Mouse (Mus musculus) E14TG2a.4 (cell line): Measurements from ENCODE around the gene Spsb1.

Experiments
- H3K27me3 ChIP-seq: 2 replicates; pipeline ENCODE4 v1.6.1; 2014; ENCODE audit warnings: low read length, control low read depth; ENCODE audit not compliant: insufficient read depth
- H3K36me3 ChIP-seq: 2 replicates; pipeline ENCODE4 v1.6.1; 2014; ENCODE audit warnings: low read length, control low read depth; ENCODE audit not compliant: insufficient read depth
- H3K4me1 ChIP-seq: replicated peaks from 2 replicates; pipeline ENCODE4 v1.6.1; 2014; ENCODE audit warnings: low read depth, low read length, control low read depth
- H3K4me3 ChIP-seq: replicated peaks from 2 replicates; pipeline ENCODE4 v1.5.1; 2014; ENCODE audit warnings: mild to moderate bottlenecking, low read length
- H3K9me3 ChIP-seq: 2 replicates; pipeline ENCODE4 v1.6.1; 2014; ENCODE audit warnings: low read length, control low read depth
- CTCF ChIP-seq: conservative IDR thresholded peaks from 2 replicates; pipeline ENCODE4 v1.5.1; 2014; ENCODE audit warnings: low read length
- NANOG ChIP-seq: IDR thresholded peaks from 2 replicates; pipeline ENCODE4 v1.6.1; 2014; ENCODE audit warnings: borderline replicate concordance, low read length, mixed read lengths
- POU5F1 ChIP-seq: IDR thresholded peaks from 2 replicates; pipeline ENCODE4 v1.6.1; 2014; ENCODE audit warnings: low read length, borderline replicate concordance

The Spsb1 gene

DNA sequence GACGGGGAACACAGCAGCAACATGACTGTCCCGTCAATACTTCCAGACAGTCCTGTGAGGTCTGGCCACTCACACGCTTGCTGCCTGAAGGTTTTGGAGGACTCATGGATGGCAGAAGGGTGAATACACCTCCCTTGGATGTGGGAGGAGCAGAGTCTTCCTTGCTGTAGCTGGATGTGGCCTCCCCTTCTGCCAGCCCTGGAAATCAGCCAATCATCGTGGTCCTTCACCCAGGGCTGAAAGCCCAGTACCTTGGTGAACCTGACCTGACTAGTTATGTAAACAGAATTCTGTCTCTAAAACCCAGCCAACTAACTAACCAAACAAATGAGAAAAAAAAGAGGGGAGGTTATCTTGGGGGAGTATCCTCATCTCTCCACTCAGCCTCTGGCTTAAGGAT, 90.4 kb downstream of the Spsb1 start:
- Histone ChIP-seq H3K36me3 (no peaks in the 10 kb centered on the region), H3K9me3 (no peaks in the 10 kb centered on the region), H3K4me1 (peaks cover 8% of the 10 kb centered on the region), H3K4me3 (no peak overlapping the region), H3K27me3 (no peaks in the 10 kb centered on the region; the same call in 1 of the 2 replicates)
- no peak for TF ChIP-seq POU5F1
- no peak for TF ChIP-seq NANOG
- TF ChIP-seq CTCF, result no peak

DNA sequence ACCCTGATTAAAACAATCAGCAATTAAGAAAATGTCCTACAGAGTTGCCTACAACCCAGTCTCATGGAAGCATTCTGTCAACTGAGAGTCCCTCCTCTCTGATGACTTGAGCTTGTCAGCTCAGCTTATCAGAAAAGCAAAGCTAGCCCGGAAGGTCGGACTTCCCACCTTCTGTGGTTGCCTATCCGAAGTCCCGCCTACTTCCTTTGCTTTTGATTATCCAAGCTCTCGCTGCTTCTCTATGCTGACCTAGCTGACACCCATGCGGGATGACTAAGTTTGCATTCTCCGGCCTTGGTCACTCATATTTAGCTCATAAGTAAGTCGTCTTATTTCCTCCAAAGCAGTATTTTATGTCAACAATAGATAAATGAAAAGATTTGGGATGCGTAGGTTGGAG, 91.3 kb downstream of the Spsb1 start:
- Histone ChIP-seq H3K4me3 (no peak overlapping the region), H3K27me3 (no peaks in the 10 kb centered on the region; the same call in 1 of the 2 replicates), H3K9me3 (no peaks in the 10 kb centered on the region), H3K4me1 (peaks cover 8% of the 10 kb centered on the region), H3K36me3 (no peaks in the 10 kb centered on the region)
- TF ChIP-seq POU5F1, result no peak

DNA sequence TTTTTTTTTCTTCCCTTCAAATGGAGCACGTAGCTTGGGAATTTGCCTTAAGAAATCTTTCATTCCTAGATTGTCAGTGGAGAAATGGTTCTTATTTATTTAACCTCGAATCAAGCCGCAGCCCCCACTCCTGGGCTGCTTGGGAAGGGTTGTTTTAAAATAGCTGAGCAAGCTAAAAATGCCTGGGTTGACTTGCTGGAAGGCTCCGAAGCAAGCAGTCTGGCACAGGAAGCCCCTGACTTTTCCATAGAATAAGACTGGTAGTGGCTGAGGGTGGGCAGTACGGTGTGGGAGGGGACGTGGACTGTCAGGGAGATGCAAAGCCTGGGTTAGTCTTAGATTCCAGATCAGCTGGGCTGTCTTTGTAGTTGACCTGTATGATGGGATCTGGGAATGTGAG, 94.5 kb downstream of the Spsb1 start:
- Histone ChIP-seq H3K27me3 (peaks cover 9% of the 10 kb centered on the region), H3K4me3 (no peak overlapping the region), H3K4me1 (peaks cover 12% of the 10 kb centered on the region), H3K36me3 (no peaks in the 10 kb centered on the region), H3K9me3 (no peaks in the 10 kb centered on the region)
- no peak for TF ChIP-seq CTCF
- no peak for TF ChIP-seq NANOG
- TF ChIP-seq POU5F1, result no peak

DNA sequence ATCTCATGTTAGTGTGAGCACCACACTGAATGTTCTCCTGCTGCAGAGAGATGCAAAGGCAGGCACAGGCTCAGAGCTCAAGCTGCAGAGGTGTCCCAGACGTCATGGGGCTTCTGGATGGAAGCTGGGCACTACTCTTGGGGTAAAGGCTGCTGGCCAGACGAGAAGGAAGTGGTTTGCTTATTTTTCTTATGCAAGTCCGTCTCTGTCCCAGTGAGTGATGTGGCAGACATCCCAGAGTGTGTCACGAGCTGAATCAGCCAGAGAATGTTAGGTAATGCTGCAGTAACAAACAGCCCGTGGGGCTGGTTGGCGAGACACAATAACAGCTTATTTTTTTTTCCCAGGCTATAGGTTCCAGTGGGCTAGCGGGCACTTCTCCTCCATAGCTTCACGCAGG, 96.3 kb downstream of the Spsb1 start:
- Histone ChIP-seq H3K9me3 (no peaks in the 10 kb centered on the region), H3K4me1 (peaks cover 28% of the 10 kb centered on the region), H3K36me3 (no peaks in the 10 kb centered on the region), H3K27me3 (peaks cover 19% of the 10 kb centered on the region), H3K4me3 (no peak overlapping the region)
- TF ChIP-seq CTCF (no peak), POU5F1 (no peak), NANOG (no peak)

DNA sequence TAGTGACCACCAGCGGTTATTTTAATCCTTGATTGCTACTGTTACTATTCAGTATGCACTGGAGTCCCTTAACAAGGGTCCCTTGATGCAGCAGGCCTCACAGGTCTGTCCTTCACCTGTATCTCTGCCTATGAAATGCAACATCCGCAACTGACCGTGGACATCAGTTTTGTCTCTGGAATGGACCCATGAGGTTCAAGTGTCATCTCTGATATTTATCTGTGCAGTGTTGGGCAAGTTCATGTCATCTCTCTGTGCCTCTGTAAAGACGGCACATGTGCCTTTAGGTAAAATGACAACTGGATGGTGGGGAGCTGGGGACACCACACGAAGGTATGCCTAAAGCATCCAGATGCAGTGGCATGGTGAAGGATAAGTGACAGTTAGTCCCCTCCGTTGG, 96.7 kb downstream of the Spsb1 start:
- TF ChIP-seq NANOG, result no peak
- TF ChIP-seq POU5F1, result no peak
- no peak for TF ChIP-seq CTCF

DNA sequence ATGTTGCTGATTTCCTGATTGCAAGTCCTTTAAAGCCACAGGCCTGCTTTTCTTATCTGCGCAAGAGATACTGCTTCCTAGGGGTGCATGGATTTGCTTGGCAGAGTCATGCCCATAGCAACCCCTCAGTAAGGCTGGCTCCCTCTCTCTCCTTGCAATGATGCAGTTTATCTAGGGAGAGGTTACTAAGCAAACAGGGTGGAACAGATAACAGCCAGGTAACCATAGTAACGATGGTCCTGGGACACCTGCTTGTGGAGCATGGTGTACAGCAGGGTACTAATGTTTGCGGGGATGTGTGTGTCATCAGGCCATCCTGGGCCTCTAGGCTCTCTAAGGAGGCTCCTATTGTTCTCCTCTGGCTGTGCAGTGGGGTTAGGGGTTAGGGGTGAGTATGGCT, 97.2 kb downstream of the Spsb1 start:
- H3K4me1 ChIP-seq, result peaks cover 28% of the 10 kb centered on the region
- no peaks in the 10 kb centered on the region for H3K36me3 ChIP-seq
- peaks cover 19% of the 10 kb centered on the region for H3K27me3 ChIP-seq
- no peak overlapping the region for H3K4me3 ChIP-seq
- TF ChIP-seq POU5F1, result no peak
- no peak for TF ChIP-seq NANOG
- no peak for TF ChIP-seq CTCF
- no peaks in the 10 kb centered on the region for H3K9me3 ChIP-seq

More for the DNA sequence above, 96.7 kb downstream of the Spsb1 start:
- Histone ChIP-seq H3K9me3 (no peaks in the 10 kb centered on the region), H3K36me3 (no peaks in the 10 kb centered on the region), H3K27me3 (peaks cover 19% of the 10 kb centered on the region), H3K4me1 (peaks cover 28% of the 10 kb centered on the region), H3K4me3 (no peak overlapping the region)

DNA sequence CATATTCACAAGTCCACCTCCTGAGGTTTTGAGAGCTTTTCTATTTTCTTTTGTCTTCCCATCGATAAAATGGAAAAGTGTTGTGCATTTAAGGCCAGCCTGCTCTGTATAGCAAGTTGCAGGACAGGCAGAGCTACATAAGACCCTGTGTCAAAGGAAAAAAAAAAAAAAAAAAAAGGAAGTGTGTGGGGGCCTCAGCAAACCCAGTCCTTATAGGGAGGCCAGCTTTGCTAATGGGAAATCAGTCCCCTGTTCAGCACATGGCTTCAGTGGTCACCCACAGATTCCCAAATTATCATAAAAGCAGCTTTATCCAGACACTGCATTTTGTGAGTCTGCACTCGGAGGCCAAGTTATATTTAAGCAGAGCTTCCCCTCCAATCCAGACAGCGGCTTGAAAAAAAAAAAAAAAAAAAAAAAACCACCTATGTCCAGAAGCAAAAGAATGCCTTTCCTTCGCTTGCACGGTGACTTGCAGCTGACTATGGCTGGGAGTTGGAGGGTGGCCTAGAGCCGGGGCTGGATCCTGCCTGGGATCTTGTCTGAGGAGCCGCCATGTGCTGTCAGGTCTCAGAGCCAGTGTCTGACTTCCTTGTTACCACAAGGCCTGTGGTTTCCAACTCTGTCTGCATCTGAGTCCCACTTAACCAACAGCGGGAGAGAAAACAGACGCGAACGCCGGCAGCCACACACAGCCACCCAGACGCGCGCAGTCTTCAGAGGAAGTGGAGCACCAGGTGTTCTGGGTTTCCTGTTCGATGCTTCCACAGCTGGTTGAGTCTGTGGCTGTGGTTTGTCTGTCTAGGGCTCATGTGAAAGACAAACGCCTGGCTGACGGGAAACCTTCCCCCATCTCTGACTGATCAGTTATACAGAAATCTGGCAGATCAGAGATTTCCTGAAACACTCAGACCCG, 98.7 kb downstream of the Spsb1 start:
- Histone ChIP-seq H3K4me3 (peak overlapping the region; percentile 52), H3K27me3 (peaks cover 23% of the 10 kb centered on the region), H3K36me3 (no peaks in the 10 kb centered on the region), H3K9me3 (no peaks in the 10 kb centered on the region), H3K4me1 (peaks cover 28% of the 10 kb centered on the region)
- no peak for TF ChIP-seq NANOG
- TF ChIP-seq CTCF, result no peak
- no peak for TF ChIP-seq POU5F1

DNA sequence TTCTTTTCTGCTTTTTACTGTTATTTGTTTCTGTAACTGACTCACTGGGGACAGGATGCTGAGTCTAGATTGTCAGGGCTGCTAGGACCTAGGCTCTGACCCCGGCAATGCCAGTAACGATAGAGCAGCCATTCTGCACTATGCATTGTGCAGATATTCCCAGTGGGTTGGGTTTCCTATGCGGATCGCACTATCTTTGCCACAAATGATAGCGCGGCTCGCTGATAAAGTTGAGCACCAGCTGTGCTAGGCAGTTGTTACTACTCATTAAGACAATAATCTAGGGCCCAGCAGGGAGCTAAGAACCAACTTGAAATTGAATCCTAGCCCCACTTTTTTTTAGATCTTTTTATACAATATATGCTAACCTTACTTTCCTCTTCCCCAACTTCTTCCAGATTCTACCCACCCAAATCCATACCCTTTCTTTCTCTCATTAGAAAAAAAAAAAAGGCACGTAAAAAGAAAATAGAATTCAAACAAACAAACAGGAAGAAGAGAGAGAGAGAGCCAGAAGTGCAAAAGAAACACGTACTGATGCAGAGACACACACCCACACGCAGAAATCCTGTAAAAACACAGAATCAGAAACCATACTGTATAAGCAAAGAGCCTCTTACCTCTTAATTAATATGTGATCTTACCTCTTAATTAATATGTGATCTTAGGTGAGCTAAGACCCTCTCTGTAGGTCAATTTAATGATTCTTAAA, 99.5 kb downstream of the Spsb1 start:
- Histone ChIP-seq H3K4me1 (peaks cover 28% of the 10 kb centered on the region), H3K27me3 (peaks cover 23% of the 10 kb centered on the region), H3K36me3 (no peaks in the 10 kb centered on the region), H3K4me3 (no peak overlapping the region), H3K9me3 (no peaks in the 10 kb centered on the region)
- TF ChIP-seq CTCF (no peak), POU5F1 (no peak), NANOG (no peak)
